Mouse (Mus musculus): ENCODE data around the gene Mansc1. TPM values are rescaled to one million over a fixed set of nuclear protein-coding genes. Genes with fewer than 3 reads are reported as not detected.

The Mansc1 gene
- polyA plus RNA-seq, 1 experiment from 2014 or later = 8.6 TPM

- ATAC-seq (ENCODE audit: insufficient number of reproducible peaks, insufficient read depth, low FRiP score, low read depth) = no peak
- 61% methylated on average over 5 of the region's 5 CpGs for WGBS
These were observed 15.3 kb upstream of the Mansc1 start for GRCm38 (mm10) chr6:134647621-134648020.

GRCm38 (mm10) chr6:134646835-134647234 lies 14.5 kb upstream of the Mansc1 start:
- H3K4me3 ChIP-seq (ENCODE audit: control insufficient read depth in 1 of 2, insufficient read depth in 1 of 2, low read depth in 1 of 2, low read length in 2 of 2) = no peak overlapping the region
- H3K4me1 ChIP-seq (ENCODE audit: control insufficient read depth in 2 of 2, insufficient read depth in 2 of 2, low read length in 2 of 2) = peaks cover 0 to 10% of the 10 kb centered on the region in 2 experiments; a peak in 1 of 4 replicates
- H3K9ac ChIP-seq (ENCODE audit: low read length) = no peak overlapping the region
- H3K9me3 ChIP-seq (ENCODE audit: control insufficient read depth, low read length) = no peaks in the 10 kb centered on the region
- H3K4me2 ChIP-seq (ENCODE audit: low read length) = no peak overlapping the region
- peaks cover 12% of the 10 kb centered on the region; the same call in 1 of the 2 replicates for H3K36me3 ChIP-seq (ENCODE audit: control insufficient read depth, insufficient read depth, low read length)
- H3K27me3 ChIP-seq (ENCODE audit: control insufficient read depth, insufficient read depth, low read length) = no peaks in the 10 kb centered on the region
- ATAC-seq (ENCODE audit: insufficient number of reproducible peaks, insufficient read depth, low FRiP score, low read depth) = no peak
- H3K27ac ChIP-seq (replicated peaks in 1 of 2; ENCODE audit: control insufficient read depth in 1 of 2, insufficient read depth in 1 of 2, low read depth in 2 of 2, low read length in 2 of 2) = no peak overlapping the region
- WGBS = 88% methylated on average over 6 of the region's 6 CpGs

More at GRCm38 (mm10) chr6:134647621-134648020, 15.3 kb upstream of the Mansc1 start:
- 0 out of 4 replicates have a peak overlapping the region, but pooled peaks of 1 of the 2 experiments have one; percentile 37 for H3K27ac ChIP-seq (replicated peaks in 1 of 2; ENCODE audit: control insufficient read depth in 1 of 2, insufficient read depth in 1 of 2, low read depth in 2 of 2, low read length in 2 of 2)
- H3K4me3 ChIP-seq (ENCODE audit: control insufficient read depth in 1 of 2, insufficient read depth in 1 of 2, low read depth in 1 of 2, low read length in 2 of 2) = no peak overlapping the region
- H3K9ac ChIP-seq (ENCODE audit: low read length) = no peak overlapping the region
- H3K9me3 ChIP-seq (ENCODE audit: control insufficient read depth, low read length) = no peaks in the 10 kb centered on the region
- H3K36me3 ChIP-seq (ENCODE audit: control insufficient read depth, insufficient read depth, low read length) = peaks cover 12% of the 10 kb centered on the region; the same call in 1 of the 2 replicates
- H3K4me2 ChIP-seq (ENCODE audit: low read length) = no peak overlapping the region
- H3K27me3 ChIP-seq (ENCODE audit: control insufficient read depth, insufficient read depth, low read length) = no peaks in the 10 kb centered on the region
- H3K4me1 ChIP-seq (ENCODE audit: control insufficient read depth in 2 of 2, insufficient read depth in 2 of 2, low read length in 2 of 2) = peaks cover 0 to 9% of the 10 kb centered on the region in 2 experiments; a peak in 1 of 4 replicates

- Histone ChIP-seq H3K27me3 (ENCODE audit: control insufficient read depth, insufficient read depth, low read length) (no peaks in the 10 kb centered on the region), H3K27ac (replicated peaks in 1 of 2; ENCODE audit: control insufficient read depth in 1 of 2, insufficient read depth in 1 of 2, low read depth in 2 of 2, low read length in 2 of 2) (no peak overlapping the region), H3K36me3 (ENCODE audit: control insufficient read depth, insufficient read depth, low read length) (peaks cover 12% of the 10 kb centered on the region; the same call in 1 of the 2 replicates), H3K4me2 (ENCODE audit: low read length) (no peak overlapping the region), H3K9ac (ENCODE audit: low read length) (no peak overlapping the region), H3K9me3 (ENCODE audit: control insufficient read depth, low read length) (no peaks in the 10 kb centered on the region), H3K4me1 (ENCODE audit: control insufficient read depth in 2 of 2, insufficient read depth in 2 of 2, low read length in 2 of 2) (0 out of 4 replicates have a peak, but pooled peaks cover 0 to 7% of the 10 kb centered on the region in 2 experiments), H3K4me3 (ENCODE audit: control insufficient read depth in 1 of 2, insufficient read depth in 1 of 2, low read depth in 1 of 2, low read length in 2 of 2) (no peak overlapping the region)
- whole genome bisulfite sequencing = 89% methylated on average over 5 of the region's 5 CpGs
- ATAC-seq (ENCODE audit: insufficient number of reproducible peaks, insufficient read depth, low FRiP score, low read depth) = no peak
These were observed 11.0 kb upstream of the Mansc1 start for GRCm38 (mm10) chr6:134643296-134643695.

DNA sequence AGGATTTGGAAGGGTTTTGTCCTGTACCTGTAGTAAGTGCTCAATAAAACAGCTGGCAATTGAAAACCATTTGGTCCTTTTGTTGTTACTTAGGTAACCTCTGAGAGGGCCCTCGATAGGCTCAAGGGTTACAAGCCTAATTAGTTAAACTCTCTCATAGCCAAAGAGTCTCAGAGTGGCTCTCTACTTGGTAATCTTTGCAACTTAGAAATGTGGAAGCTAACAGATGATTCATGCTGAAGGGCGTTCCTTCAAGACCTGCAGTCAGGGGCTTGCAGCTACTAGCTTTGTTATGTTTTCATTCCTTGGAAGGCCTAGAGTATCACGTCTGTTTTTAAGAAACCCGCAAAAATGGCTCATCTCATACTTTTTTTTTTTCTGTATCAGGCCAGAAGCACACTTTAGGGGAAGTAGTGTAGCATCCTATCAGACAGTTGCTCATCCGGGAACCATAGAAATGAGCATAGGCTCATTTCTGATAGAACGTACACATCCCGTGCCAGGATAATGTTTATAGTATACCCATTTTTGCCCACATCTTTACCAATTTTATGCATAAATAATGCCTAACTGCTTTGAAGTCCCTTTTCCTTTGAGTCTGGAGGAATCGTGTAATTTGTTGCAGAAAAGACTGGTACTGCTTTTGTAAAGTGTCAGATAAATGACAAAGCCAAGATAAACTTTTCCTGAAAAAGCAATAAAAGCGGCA lies 9.6 kb upstream of the Mansc1 start:
- Histone ChIP-seq H3K27ac (replicated peaks in 1 of 2; ENCODE audit: control insufficient read depth in 1 of 2, insufficient read depth in 1 of 2, low read depth in 2 of 2, low read length in 2 of 2) (no peak overlapping the region), H3K27me3 (ENCODE audit: control insufficient read depth, insufficient read depth, low read length) (no peaks in the 10 kb centered on the region), H3K36me3 (ENCODE audit: control insufficient read depth, insufficient read depth, low read length) (peaks cover 12% of the 10 kb centered on the region; the same call in 1 of the 2 replicates), H3K4me1 (ENCODE audit: control insufficient read depth in 2 of 2, insufficient read depth in 2 of 2, low read length in 2 of 2) (0 out of 4 replicates have a peak, but pooled peaks cover 0 to 7% of the 10 kb centered on the region in 2 experiments), H3K4me2 (ENCODE audit: low read length) (peak overlapping the region; percentile 83), H3K9ac (ENCODE audit: low read length) (peak overlapping the region; percentile 89), H3K9me3 (ENCODE audit: control insufficient read depth, low read length) (no peaks in the 10 kb centered on the region), H3K4me3 (ENCODE audit: control insufficient read depth in 1 of 2, insufficient read depth in 1 of 2, low read depth in 1 of 2, low read length in 2 of 2) (peak overlapping the region; percentile 74 to 86; a peak in 3 of 4 replicates)
- no peak for ATAC-seq (ENCODE audit: insufficient number of reproducible peaks, insufficient read depth, low FRiP score, low read depth)
- 72% methylated on average over 9 of the region's 9 CpGs for WGBS

DNA sequence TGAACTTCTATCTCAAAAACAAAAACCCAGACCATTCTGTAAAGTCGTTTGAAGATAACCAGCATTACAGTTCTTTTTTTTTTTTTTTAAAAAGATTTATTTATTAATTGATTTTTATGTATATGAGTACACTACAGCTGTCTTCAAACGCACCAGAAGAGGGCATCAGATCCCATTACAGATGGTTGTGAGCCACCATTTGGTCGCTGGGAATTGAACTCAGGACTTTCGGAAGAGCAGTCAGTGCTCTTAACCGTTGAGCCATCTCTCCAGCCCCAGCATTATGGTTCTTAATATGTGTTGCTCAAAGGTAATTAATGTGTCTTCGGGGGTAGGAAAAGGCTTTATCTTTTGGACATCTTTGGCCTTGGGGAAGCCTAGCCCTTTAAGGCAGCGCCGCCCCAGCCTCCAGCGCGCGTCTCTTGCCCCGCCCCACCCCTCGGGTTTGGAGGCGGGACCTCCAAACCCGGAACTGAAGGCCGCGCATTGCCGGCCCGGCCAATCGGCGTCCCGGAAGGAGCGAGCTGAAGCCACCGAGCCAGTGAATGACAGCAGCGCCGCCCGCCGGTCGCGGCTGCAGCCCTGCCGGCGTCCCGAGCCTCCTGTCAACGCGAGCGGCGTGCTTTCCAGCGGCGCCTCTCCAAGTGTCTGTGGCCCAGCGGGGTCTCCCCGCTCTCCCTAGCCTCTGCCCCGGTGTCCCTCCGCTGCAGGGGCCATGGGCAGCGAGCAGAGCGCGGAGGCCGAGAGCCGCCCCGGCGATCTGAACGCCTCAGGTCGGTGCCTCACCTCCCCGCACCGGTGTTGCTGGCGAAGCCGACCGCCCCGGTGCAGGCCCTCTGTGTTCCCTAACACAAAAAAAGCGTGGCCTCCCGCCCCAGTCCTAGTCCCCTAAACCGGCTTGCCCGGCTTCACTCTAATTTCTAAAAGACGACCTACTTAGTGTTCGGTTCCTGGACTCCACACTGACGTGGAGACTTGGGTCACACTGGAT lies 8.5 kb upstream of the Mansc1 start:
- WGBS = 2% methylated on average over 65 of the region's 65 CpGs

DNA sequence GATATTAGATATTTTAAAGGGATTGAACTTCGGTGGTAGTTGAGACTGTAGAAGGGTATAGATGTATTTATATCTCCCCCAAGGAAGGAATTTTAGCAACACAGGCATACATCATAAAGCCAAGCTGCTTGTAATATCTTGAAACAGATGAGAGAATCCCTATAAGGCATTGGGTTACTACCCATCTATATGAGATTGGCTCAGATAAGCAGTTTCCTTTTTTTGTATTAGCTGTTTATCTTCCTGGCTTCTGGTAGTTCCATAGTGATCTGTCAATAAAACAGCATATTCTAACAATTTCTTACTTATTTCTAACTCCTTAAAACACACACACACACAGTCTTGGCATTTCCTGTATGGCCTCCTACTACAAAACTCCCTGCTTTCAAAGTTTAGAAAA lies 7.6 kb upstream of the Mansc1 start:
- no peak overlapping the region for H3K9ac ChIP-seq (ENCODE audit: low read length)
- no peaks in the 10 kb centered on the region for H3K27me3 ChIP-seq (ENCODE audit: control insufficient read depth, insufficient read depth, low read length)
- no peak overlapping the region for H3K27ac ChIP-seq (replicated peaks in 1 of 2; ENCODE audit: control insufficient read depth in 1 of 2, insufficient read depth in 1 of 2, low read depth in 2 of 2, low read length in 2 of 2)
- 100% methylated on average over 1 of the region's 1 CpGs for WGBS
- ATAC-seq (ENCODE audit: insufficient number of reproducible peaks, insufficient read depth, low FRiP score, low read depth) = no peak
- 0 out of 2 replicates have a peak, but pooled peaks cover 5% of the 10 kb centered on the region for H3K36me3 ChIP-seq (ENCODE audit: control insufficient read depth, insufficient read depth, low read length)
- H3K4me2 ChIP-seq (ENCODE audit: low read length) = no peak overlapping the region
- no peaks in the 10 kb centered on the region for H3K9me3 ChIP-seq (ENCODE audit: control insufficient read depth, low read length)
- H3K4me3 ChIP-seq (ENCODE audit: control insufficient read depth in 1 of 2, insufficient read depth in 1 of 2, low read depth in 1 of 2, low read length in 2 of 2) = no peak overlapping the region
- H3K4me1 ChIP-seq (ENCODE audit: control insufficient read depth in 2 of 2, insufficient read depth in 2 of 2, low read length in 2 of 2) = 0 out of 4 replicates have a peak, but pooled peaks cover 0 to 7% of the 10 kb centered on the region in 2 experiments

More for the DNA sequence above, 8.5 kb upstream of the Mansc1 start:
- peak; percentile 97 for ATAC-seq (ENCODE audit: insufficient number of reproducible peaks, insufficient read depth, low FRiP score, low read depth)
- Histone ChIP-seq H3K9me3 (ENCODE audit: control insufficient read depth, low read length) (no peaks in the 10 kb centered on the region), H3K27me3 (ENCODE audit: control insufficient read depth, insufficient read depth, low read length) (no peaks in the 10 kb centered on the region), H3K36me3 (ENCODE audit: control insufficient read depth, insufficient read depth, low read length) (peaks cover 5% of the 10 kb centered on the region; the same call in 1 of the 2 replicates), H3K4me1 (ENCODE audit: control insufficient read depth in 2 of 2, insufficient read depth in 2 of 2, low read length in 2 of 2) (0 out of 4 replicates have a peak, but pooled peaks cover 0 to 7% of the 10 kb centered on the region in 2 experiments), H3K4me3 (ENCODE audit: control insufficient read depth in 1 of 2, insufficient read depth in 1 of 2, low read depth in 1 of 2, low read length in 2 of 2) (peak overlapping the region; percentile 74 to 86), H3K4me2 (ENCODE audit: low read length) (peak overlapping the region; percentile 83), H3K9ac (ENCODE audit: low read length) (peak overlapping the region; percentile 89), H3K27ac (replicated peaks in 1 of 2; ENCODE audit: control insufficient read depth in 1 of 2, insufficient read depth in 1 of 2, low read depth in 2 of 2, low read length in 2 of 2) (peak overlapping the region; percentile 47 to 75)

DNA sequence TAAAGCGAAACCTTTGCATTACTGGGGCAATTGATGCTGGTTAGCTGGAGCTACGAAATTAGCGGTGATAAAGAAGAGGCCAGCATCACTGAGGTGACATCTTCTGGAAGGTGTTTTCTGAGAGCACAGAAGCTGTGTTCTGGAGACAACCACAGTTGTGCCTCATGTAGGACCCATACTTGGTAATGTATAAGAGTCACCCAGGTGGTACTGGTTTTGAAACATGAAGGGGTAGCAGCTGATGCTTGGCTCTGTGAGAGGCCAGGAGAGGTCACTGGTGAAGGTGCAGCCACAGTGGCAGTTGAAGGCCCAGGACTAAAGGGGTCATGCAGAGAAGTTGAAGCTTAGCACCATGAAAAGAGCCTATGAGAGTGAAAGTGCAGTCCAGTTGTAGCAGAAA lies 6.9 kb upstream of the Mansc1 start, which contains the start of gene Borcs5:
Gene Borcs5 (plus strand): TSS at position 301 of the 400 bp plus-strand sequence.
- no peak within 1 kb of the TSS for H3K4me2 ChIP-seq (ENCODE audit: low read length)
- no peaks in the 10 kb centered on the region for H3K36me3 ChIP-seq (ENCODE audit: control insufficient read depth, insufficient read depth, low read length)
- H3K4me1 ChIP-seq (ENCODE audit: control insufficient read depth in 2 of 2, insufficient read depth in 2 of 2, low read length in 2 of 2) = 0 out of 4 replicates have a peak, but pooled peaks cover 0 to 7% of the 10 kb centered on the region in 2 experiments
- no peak within 1 kb of the TSS for H3K27ac ChIP-seq (replicated peaks in 1 of 2; ENCODE audit: control insufficient read depth in 1 of 2, insufficient read depth in 1 of 2, low read depth in 2 of 2, low read length in 2 of 2)
- H3K9ac ChIP-seq (ENCODE audit: low read length) = no peak within 1 kb of the TSS
- no peak for ATAC-seq (ENCODE audit: insufficient number of reproducible peaks, insufficient read depth, low FRiP score, low read depth)
- no peaks in the 10 kb centered on the region for H3K27me3 ChIP-seq (ENCODE audit: control insufficient read depth, insufficient read depth, low read length)
- 89% methylated on average over 3 of the region's 3 CpGs for WGBS
- H3K4me3 ChIP-seq (ENCODE audit: control insufficient read depth in 1 of 2, insufficient read depth in 1 of 2, low read depth in 1 of 2, low read length in 2 of 2) = no peak within 1 kb of the TSS
- H3K9me3 ChIP-seq (ENCODE audit: control insufficient read depth, low read length) = no peaks in the 10 kb centered on the region
